Comparison of ENCODE assay signal across 15 mouse cellular contexts in the genomic region with DNA sequence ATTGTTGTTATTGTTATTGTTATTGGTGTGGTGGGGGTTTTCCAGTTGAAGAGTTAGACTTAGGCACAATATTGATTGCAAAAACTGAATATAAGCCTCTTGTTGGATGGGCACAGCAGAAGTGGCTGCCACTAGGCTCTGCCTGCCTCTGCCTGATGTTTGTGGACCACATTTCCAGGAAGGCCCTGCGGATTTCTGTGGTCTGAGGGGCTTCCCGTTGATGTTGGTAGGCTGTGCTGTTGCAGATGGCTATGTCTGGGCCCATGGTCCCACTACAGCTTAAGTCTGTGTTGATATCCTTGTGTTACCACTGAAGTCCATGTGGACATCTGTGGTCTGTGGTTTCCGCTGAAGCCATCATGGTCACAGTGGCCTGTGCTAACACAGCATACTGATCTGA. TPM values are rescaled to one million over a fixed set of nuclear protein-coding genes. Genes with fewer than 3 reads are reported as not detected.
"Had no signal": no experiment of that assay in that cellular context is flagged by ENCODE, and none has a peak within 500 bp of the region (broad histone marks: within the 10 kb centered on the region; RNA-seq: fewer than 3 reads in every experiment).

No protein-coding gene starts in this region.

- H3K36me3 ChIP-seq: limb, embryonic 15.5 days; liver, embryonic 12.5 days; neural tube, embryonic 13.5 days had no signal

- H3K4me1 ChIP-seq: limb, embryonic 15.5 days; liver, embryonic 12.5 days; neural tube, embryonic 13.5 days had no signal

- H3K27ac ChIP-seq: kidney, postnatal 0 days; limb, embryonic 15.5 days; liver, embryonic 12.5 days; neural tube, embryonic 13.5 days had no signal

- ATAC-seq: liver, embryonic 12.5 days had no signal

- H3K4me2 ChIP-seq: limb, embryonic 15.5 days; liver, embryonic 12.5 days; lung, embryonic 14.5 days; midbrain, embryonic 11.5 days; neural tube, embryonic 13.5 days had no signal

- H3K9me3 ChIP-seq: limb, embryonic 15.5 days; liver, embryonic 12.5 days; neural tube, embryonic 13.5 days had no signal

- H3K4me3 ChIP-seq: limb, embryonic 15.5 days; liver, embryonic 12.5 days; neural tube, embryonic 13.5 days had no signal

- H3K9ac ChIP-seq: limb, embryonic 15.5 days; liver, embryonic 12.5 days; lung, embryonic 14.5 days; neural tube, embryonic 13.5 days had no signal

- H3K27me3 ChIP-seq: limb, embryonic 15.5 days; liver, embryonic 12.5 days; neural tube, embryonic 13.5 days had no signal

RNA-seq across cellular contexts. Expression of a gene that starts 50.2 kb away (rescaled TPM):
- total RNA-seq: layer of hippocampus, adult 18-20 months; layer of hippocampus, postnatal 36 days; left cerebral cortex, adult 8-10 months; left cerebral cortex, postnatal 25 days; megakaryocyte, adult 5-6 weeks had no signal
- polyA plus RNA-seq: kidney, postnatal 0 days; limb, embryonic 11.5 days; limb, embryonic 15.5 days; liver, embryonic 12.5 days; lung, embryonic 14.5 days; midbrain, embryonic 11.5 days; midbrain, embryonic 16.5 days; neural tube, embryonic 13.5 days; small intestine, adult 2 months had no signal

RNA-seq across cellular contexts. Expression of a gene that starts 54.9 kb away (rescaled TPM):
- total RNA-seq: megakaryocyte, adult 5-6 weeks had no signal
- polyA plus RNA-seq: kidney, postnatal 0 days; limb, embryonic 11.5 days; limb, embryonic 15.5 days; liver, embryonic 12.5 days; liver, embryonic 16.5 days; lung, embryonic 14.5 days; neural tube, embryonic 13.5 days; small intestine, adult 2 months had no signal
